Mouse (Mus musculus): ENCODE results near the gene 1110059E24Rik.
A peak's percentile ranks its signal among the peaks of the same experiment; 100 is the strongest.

The 1110059E24Rik gene

GRCm38 (mm10) chr19:21570778-21571177 is 82.0 kb downstream of the 1110059E24Rik start:
- DNase-seq = no peak

GRCm38 (mm10) chr19:21568528-21569185 is 84.1 kb downstream of the 1110059E24Rik start:
- DNase-seq = no peak

- no peak for DNase-seq
Observed at GRCm38 (mm10) chr19:21567933-21568332, 84.8 kb downstream of the 1110059E24Rik start.

GRCm38 (mm10) chr19:21566484-21566883 is 86.3 kb downstream of the 1110059E24Rik start:
- DNase-seq = no peak

- DNase-seq = no peak
Observed at GRCm38 (mm10) chr19:21564461-21564797, 88.3 kb downstream of the 1110059E24Rik start.

GRCm38 (mm10) chr19:21563789-21564460 is 88.9 kb downstream of the 1110059E24Rik start:
- DNase-seq = peak; percentile 48

GRCm38 (mm10) chr19:21562996-21563395 is 89.8 kb downstream of the 1110059E24Rik start:
- DNase-seq = no peak

GRCm38 (mm10) chr19:21552801-21553200 is 100.0 kb downstream of the 1110059E24Rik start:
- no peak for DNase-seq

- DNase-seq = no peak
Observed at GRCm38 (mm10) chr19:21551921-21552536, 100.7 kb downstream of the 1110059E24Rik start.

GRCm38 (mm10) chr19:21549713-21550112 is 103.1 kb downstream of the 1110059E24Rik start:
- no peak for DNase-seq

- DNase-seq = no peak
Observed at GRCm38 (mm10) chr19:21548947-21549346, 103.8 kb downstream of the 1110059E24Rik start.

- DNase-seq = no peak
Observed at GRCm38 (mm10) chr19:21537125-21537524, 115.7 kb downstream of the 1110059E24Rik start.
